Mouse (Mus musculus) embryonic stem cell, embryonic (primary cell): ENCODE results near the gene Usb1.

ENCODE experiments used
- CTCF ChIA-PET, 4 experiments: fragments of 300-600 bp in 2 of 4; fragments of 350-600 bp in 2 of 4; sonication (Branson Sonifier 250); formaldehyde crosslinking; loops; one replicate each; lab custom pipeline; 2022; ENCODE audit warnings: inconsistent platforms in 2 of 4; lab: Charles Lee
- POLR2A ChIA-PET, 4 experiments: fragments of 300-600 bp in 2 of 4; fragments of 350-600 bp in 2 of 4; sonication (Branson Sonifier 250); formaldehyde crosslinking; loops; one replicate each; lab custom pipeline; 2022; ENCODE audit warnings: antibody characterized with exemption in 4 of 4, inconsistent platforms in 1 of 4; lab: Charles Lee

Usb1 gene

DNA sequence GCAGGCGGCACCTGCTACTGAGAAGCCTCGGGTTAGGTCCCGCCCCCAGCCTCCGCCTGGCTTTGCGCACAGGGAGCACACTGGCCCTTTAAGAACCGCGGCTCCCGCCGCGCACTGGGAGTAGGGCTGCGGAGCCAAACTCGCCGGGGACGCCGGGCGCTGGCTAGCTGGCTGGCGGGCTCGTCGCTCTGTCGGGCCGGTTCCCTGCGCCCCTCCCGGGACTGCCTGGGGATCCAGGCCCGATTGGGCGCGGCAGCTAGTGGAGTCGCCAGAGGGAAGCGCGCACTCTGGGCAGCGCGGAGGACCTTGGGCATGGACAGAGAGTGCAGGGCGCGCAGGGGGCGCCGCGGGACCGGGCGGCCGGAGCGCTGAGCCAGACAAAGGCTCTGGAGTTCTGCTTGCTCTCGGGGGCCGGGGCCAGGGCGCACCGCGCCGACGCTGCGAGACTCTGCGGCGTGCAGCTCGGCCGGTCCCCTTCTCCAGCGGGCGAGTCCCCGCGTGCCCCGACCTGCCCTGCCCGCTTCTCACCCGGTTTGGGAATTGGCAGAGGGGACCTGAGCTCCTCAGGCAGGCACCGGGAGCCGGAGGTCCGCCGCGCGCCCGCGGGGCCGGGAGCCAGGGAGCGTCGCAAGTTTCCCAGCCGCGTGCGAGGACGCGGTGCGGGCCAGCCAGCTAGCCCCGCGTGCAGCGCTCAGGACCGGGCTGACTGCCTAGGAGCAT lies 20.2 kb downstream of the Usb1 start, which contains the start of gene Mmp15:
Gene Mmp15, plus strand, starts transcription at position 118 of the 720 bp plus-strand sequence.
- POLR2A ChIA-PET = interaction anchor here (0.5 to 4.1 kb wide), 46 partner anchors 8 to 351 kb away, joined by 3 to 46 read pairs (median 4); partner anchors contain the start of genes Usb1 (in 3 of the 4), Zfp319 (in 3 of the 4), Ccdc113 (in 2 of the 4) and Cfap20 (in 1 of the 4)

GRCm38 (mm10) chr8:95352871-95353866 lies 21.1 kb downstream of the Usb1 start:
- ChIA-PET POLR2A (interaction anchor here (0.7 to 4.1 kb wide), 46 partner anchors 7 to 352 kb away, joined by 3 to 46 read pairs (median 4); partner anchors contain the start of genes Usb1 (in 3 of the 4), Zfp319 (in 3 of the 4), Ccdc113 (in 2 of the 4) and Cfap20 (in 1 of the 4)), CTCF (interaction anchor here (0.6 to 2.5 kb wide), 23 partner anchors 9 to 472 kb away, joined by 3 to 12 read pairs (median 4); partner anchors contain the start of genes Usb1 (in 2 of the 4) and Zfp319 (in 2 of the 4))

More for the DNA sequence above, 20.2 kb downstream of the Usb1 start, which contains the start of gene Mmp15:
- CTCF ChIA-PET = interaction anchor here (0.6 to 2.5 kb wide), 26 partner anchors 9 to 472 kb away, joined by 3 to 12 read pairs (median 4); partner anchors contain the start of genes Usb1 (in 3 of the 4) and Zfp319 (in 3 of the 4)

- ChIA-PET POLR2A (interaction anchor here in 3 of 4 experiments (0.7 to 4.1 kb wide), 6 partner anchors 12 to 134 kb away, joined by 3 to 46 read pairs (median 13); partner anchors contain the start of genes Usb1 (in 1 of the 3) and Zfp319 (in 1 of the 3)), CTCF (interaction anchor here in 1 of 4 experiments (0.6 to 1.2 kb wide), 2 partner anchors 76 to 152 kb away, joined by 3 to 4 read pairs; no protein-coding TSS in a partner anchor)
Measured at GRCm38 (mm10) chr8:95354606-95355005, 22.5 kb downstream of the Usb1 start.

- CTCF ChIA-PET = interaction anchor here in 1 of 4 experiments (0.6 to 0.8 kb wide), 2 partner anchors 69 to 155 kb away, joined by 3 to 5 read pairs; no protein-coding TSS in a partner anchor
Measured at GRCm38 (mm10) chr8:95358550-95359411, 26.7 kb downstream of the Usb1 start.

DNA sequence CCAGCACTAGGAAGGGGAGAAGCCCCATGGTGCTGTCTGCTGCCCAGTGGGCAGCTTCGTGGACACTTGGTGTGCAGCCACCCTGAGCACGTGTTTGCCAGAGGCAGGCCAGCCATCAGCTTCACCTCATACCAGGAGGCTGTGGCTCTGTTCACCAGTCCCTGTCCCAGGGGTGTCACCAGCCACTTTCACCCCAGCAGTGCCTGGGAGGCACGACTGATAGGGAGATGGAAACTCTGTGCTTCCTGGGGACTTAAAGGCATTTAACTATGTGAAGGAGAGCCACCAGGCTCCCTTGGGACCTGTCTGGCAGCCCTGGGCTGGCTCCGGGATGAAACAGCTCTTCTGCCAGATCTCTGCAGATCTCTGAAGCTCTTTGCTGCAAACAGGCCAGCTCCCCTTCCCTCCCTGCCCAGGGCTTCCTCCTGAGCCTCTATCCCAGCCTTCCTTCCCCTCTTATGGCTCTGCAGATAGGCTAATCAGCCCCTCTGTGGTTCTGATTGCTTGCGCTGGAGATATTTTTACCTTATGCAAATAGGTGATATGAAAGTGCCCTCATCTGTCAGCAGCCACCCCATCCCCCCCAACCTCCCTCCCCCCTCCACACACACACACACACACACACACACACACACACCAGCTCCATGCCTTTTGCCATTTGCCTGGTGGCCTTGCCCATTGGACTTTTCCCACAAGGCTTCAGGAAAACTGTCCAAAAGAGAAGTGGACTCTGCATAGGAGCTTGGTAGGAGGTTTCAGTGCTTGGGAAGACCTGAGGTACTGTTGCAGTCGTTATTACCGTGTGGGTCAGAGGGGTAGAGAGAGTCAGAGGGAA lies 28.3 kb downstream of the Usb1 start:
- ChIA-PET POLR2A (interaction anchor here in 3 of 4 experiments (0.7 to 1.7 kb wide), 5 partner anchors 7 to 257 kb away, joined by 4 to 5 read pairs (median 4); partner anchors contain the start of gene Mmp15 (in 1 of the 3)), CTCF (interaction anchor here in 3 of 4 experiments (0.5 to 0.9 kb wide), 5 partner anchors 27 to 425 kb away, joined by 3 to 6 read pairs (median 3); no protein-coding TSS in a partner anchor)

More at GRCm38 (mm10) chr8:95358550-95359411, 26.7 kb downstream of the Usb1 start:
- POLR2A ChIA-PET = interaction anchor here in 3 of 4 experiments (0.6 to 1.4 kb wide), 6 partner anchors 9 to 87 kb away, joined by 3 to 4 read pairs (median 3); no protein-coding TSS in a partner anchor

- POLR2A ChIA-PET = interaction anchor here in 3 of 4 experiments (0.6 to 1.7 kb wide), 4 partner anchors 8 to 341 kb away, joined by 3 to 4 read pairs (median 4); partner anchors contain the start of gene Mmp15 (in 2 of the 3)
- CTCF ChIA-PET = interaction anchor here (0.5 to 1.3 kb wide), 9 partner anchors 8 to 267 kb away, joined by 3 to 7 read pairs (median 4); no protein-coding TSS in a partner anchor
Measured at GRCm38 (mm10) chr8:95361016-95361341, 28.9 kb downstream of the Usb1 start.

DNA sequence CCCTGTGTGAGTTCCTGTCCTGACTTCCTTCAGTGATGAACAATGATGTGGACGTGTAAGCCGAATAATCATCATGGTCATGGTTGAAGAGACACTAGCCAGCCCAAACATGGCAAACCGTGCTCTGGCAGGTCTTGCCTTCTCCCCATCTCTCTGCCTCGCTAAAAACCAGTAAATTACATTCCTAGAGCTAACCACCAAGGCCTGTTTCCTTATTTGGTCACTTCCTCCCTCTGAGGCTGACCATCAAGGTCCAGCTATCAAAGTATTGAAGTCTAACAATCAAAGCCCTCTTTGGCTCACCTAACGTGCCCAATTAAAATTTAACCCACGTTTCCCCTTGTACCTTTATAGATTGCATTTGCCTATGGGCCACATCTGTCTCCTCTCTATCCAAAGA lies 30.2 kb downstream of the Usb1 start:
- ChIA-PET POLR2A (interaction anchor here in 2 of 4 experiments (1.2 to 1.3 kb wide), 2 partner anchors 9 to 10 kb away, joined by 4 read pairs; partner anchors contain the start of gene Mmp15 (in 1 of the 2)), CTCF (interaction anchor here in 1 of 4 experiments (1.3 kb wide), 1 partner anchor 9 kb away, joined by 4 read pairs; no protein-coding TSS in a partner anchor)

DNA sequence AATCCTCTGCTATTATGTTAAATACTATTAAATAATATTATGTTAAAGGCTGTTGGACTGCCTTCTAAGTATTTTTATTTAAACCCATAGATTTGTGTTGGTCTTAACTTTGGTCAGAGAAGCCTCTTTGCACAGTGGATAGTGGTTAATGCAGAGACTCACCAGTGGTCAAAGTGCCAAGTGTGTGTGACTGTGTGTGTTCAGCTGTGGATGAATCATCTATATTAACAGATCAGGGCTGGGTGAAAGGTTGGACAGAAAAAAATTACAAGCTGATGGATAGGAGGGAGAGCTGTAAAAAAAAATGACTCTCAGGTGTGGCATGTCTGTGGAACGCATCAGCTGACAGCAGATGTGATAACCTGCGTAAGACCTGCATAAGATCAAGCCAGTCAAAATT lies 31.8 kb downstream of the Usb1 start:
- ChIA-PET CTCF (no interaction called here), POLR2A (interaction anchor here in 1 of 4 experiments (1.5 kb wide), 1 partner anchor 12 kb away, joined by 4 read pairs; the partner anchor contains the start of gene Mmp15)

- CTCF ChIA-PET = interaction anchor here in 2 of 4 experiments (0.5 to 1.4 kb wide), 8 partner anchors 17 to 835 kb away, joined by 3 to 13 read pairs (median 4); partner anchors contain the start of gene Mmp15 (in 2 of the 2)
Measured at GRCm38 (mm10) chr8:95369581-95370326, 37.7 kb downstream of the Usb1 start.

GRCm38 (mm10) chr8:95373389-95374002 lies 41.4 kb downstream of the Usb1 start:
- ChIA-PET POLR2A (interaction anchor here in 2 of 4 experiments (0.5 to 1.1 kb wide), 5 partner anchors 9 to 501 kb away, joined by 3 to 5 read pairs (median 3); partner anchors contain the start of gene Mmp15 (in 1 of the 2)), CTCF (interaction anchor here in 3 of 4 experiments (0.6 to 1.6 kb wide), 6 partner anchors 42 to 365 kb away, joined by 3 to 8 read pairs (median 3); no protein-coding TSS in a partner anchor)

More at GRCm38 (mm10) chr8:95369581-95370326, 37.7 kb downstream of the Usb1 start:
- POLR2A ChIA-PET = interaction anchor here in 3 of 4 experiments (0.5 to 3.2 kb wide), 16 partner anchors 7 to 434 kb away, joined by 3 to 26 read pairs (median 4); partner anchors contain the start of genes Mmp15 (in 2 of the 3), Usb1 (in 2 of the 3) and Zfp319 (in 1 of the 3)

DNA sequence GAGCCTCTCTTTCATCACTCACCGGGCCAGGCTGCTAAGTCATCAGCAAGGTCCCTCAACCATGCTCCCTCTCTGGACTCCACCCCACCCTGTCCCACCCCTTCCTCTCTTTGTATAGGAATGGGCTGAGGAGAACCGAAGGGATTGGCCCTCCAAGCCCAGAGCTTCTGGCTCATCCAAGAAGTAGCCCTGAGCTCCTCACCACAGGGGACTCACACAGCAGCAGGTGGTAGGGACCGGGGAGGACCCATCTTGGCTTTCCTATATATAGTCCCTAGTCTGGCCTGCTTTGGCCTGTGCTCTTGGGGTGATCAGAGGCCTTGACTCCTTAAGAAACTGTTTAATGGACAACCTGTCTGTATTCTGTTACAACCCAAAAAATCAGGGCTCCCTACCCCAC lies 42.3 kb downstream of the Usb1 start:
- POLR2A ChIA-PET = interaction anchor here in 2 of 4 experiments (1.4 to 1.6 kb wide), 2 partner anchors 10 to 42 kb away, joined by 3 read pairs; partner anchors contain the start of genes Usb1 (in 1 of the 2) and Zfp319 (in 1 of the 2)
- CTCF ChIA-PET = interaction anchor here in 2 of 4 experiments (0.7 to 1.6 kb wide), 4 partner anchors 43 to 62 kb away, joined by 3 to 4 read pairs (median 3); no protein-coding TSS in a partner anchor

DNA sequence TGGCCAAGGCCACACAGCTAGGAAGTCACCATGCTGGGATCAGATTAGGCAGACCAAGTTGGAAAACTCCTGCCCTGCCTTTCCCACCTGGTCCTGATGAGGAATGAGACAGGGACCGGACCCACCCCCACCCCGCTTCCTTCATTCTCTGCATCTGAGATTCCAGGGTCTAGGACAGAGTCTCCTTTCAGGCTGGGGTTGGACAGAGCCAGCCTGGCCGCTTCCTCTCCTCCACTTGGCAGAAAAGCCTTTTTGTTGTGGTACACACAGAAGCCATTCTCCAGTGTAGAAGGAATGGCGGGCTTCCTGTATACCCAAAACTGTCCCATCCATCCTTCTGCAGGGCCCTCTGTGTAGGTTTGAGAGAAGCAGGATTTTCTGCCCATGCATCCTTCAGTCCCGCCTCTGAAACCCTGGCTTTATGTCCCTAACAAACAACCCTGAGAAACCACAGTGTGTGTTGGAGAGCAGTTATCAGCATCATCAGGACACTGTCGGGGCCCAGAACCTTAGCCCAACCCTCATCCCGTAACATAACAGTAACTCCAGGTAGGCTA lies 43.4 kb downstream of the Usb1 start:
- ChIA-PET POLR2A (interaction anchor here in 3 of 4 experiments (0.6 to 1.6 kb wide), 4 partner anchors 9 to 323 kb away, joined by 3 to 6 read pairs (median 3); partner anchors contain the start of genes Usb1 (in 1 of the 3) and Zfp319 (in 1 of the 3)), CTCF (interaction anchor here in 1 of 4 experiments (1.3 kb wide), 1 partner anchor 52 kb away, joined by 3 read pairs; no protein-coding TSS in a partner anchor)
